Mouse (Mus musculus): ENCODE data around the gene Cd96. TPM values are rescaled to one million over a fixed set of nuclear protein-coding genes. Genes with fewer than 3 reads are reported as not detected.
A peak's percentile ranks its signal among the peaks of the same experiment; 100 is the strongest.
"Not testable (repeated sequence)": the region's sequence is repeated elsewhere in the genome, so short reads cannot be mapped to it uniquely, and the experiment has no call there.

Cd96 gene
- 0.10 and 0.46 TPM in 2 replicates for total RNA-seq (2014; rRNA removed)
- polyA plus RNA-seq (2015; fragmentation: Nextera tagmentation; extraction: Ambion mirVana) = 0.06 TPM in 1 of 2 replicates, not detected in the other

- Histone ChIP-seq H3K36me3 (ENCODE audit: insufficient read depth) (no peaks in the 10 kb centered on the region), H3K4me1 (ENCODE audit: insufficient read depth) (no peaks in the 10 kb centered on the region), H3K9me3 (ENCODE audit: low read length) (no peaks in the 10 kb centered on the region), H3K27ac (ENCODE audit: low read depth, low read length) (peak within 1 kb of the TSS; percentile 41; the same call in 1 of the 2 replicates), H3K4me3 (ENCODE audit: low read depth, low read length) (no peak within 1 kb of the TSS), H3K4me2 (ENCODE audit: low read depth) (peak within 1 kb of the TSS; percentile 4; the same call in 1 of the 2 replicates), H3K27me3 (ENCODE audit: insufficient read depth, low read length) (no peaks in the 10 kb centered on the region), H3K9ac (no peak within 1 kb of the TSS)
- 56% methylated on average over 10 of the region's 10 CpGs for WGBS
- DNase-seq = peak; percentile 46
- no peak for TF ChIP-seq CTCF (IDR thresholded peaks at IDR 0.05; ENCODE audit: low read depth)
- peak; percentile 40; the same call in 1 of the 2 replicates for ATAC-seq
Measured at GRCm38 (mm10) chr16:46120020-46120419, at the start of gene Cd96. Cd96 (minus strand) TSS chr16:46120251.

GRCm38 (mm10) chr16:46166971-46167370, 46.9 kb upstream of the Cd96 start:
- ATAC-seq = no peak
- TF ChIP-seq CTCF (IDR thresholded peaks at IDR 0.05; ENCODE audit: low read depth) = no peak
- H3K4me1 ChIP-seq (ENCODE audit: insufficient read depth) = no peaks in the 10 kb centered on the region
- no peak for DNase-seq
- WGBS = 79% methylated on average over 3 of the region's 3 CpGs
- H3K4me2 ChIP-seq (ENCODE audit: low read depth) = no peak overlapping the region
- H3K27ac ChIP-seq (ENCODE audit: low read depth, low read length) = no peak overlapping the region
- H3K9ac ChIP-seq = no peak overlapping the region
- H3K4me3 ChIP-seq (ENCODE audit: low read depth, low read length) = no peak overlapping the region
- no peaks in the 10 kb centered on the region for H3K27me3 ChIP-seq (ENCODE audit: insufficient read depth, low read length)
- no peaks in the 10 kb centered on the region for H3K36me3 ChIP-seq (ENCODE audit: insufficient read depth)
- no peaks in the 10 kb centered on the region for H3K9me3 ChIP-seq (ENCODE audit: low read length)

DNA sequence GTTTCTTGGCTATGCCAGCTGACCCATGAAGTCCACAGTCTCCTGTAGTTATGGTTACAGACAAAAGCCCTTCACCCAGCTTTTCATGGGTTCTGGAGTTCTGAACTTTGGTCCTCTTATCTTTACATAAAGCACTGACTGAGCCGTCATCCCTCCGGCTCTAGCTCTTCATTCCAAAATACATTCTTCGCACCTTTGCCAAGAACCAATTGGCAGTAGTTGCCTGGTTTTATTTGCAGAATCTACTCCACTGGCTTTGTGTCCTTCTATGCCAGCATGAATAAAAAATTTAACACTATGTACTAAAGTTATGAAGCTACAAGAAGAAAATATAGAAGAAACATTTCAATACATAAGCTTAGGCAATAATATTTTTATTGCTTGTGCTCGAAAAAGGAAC, 45.3 kb upstream of the Cd96 start:
- 58% methylated on average over 4 of the region's 4 CpGs for WGBS
- no peak for ATAC-seq
- Histone ChIP-seq H3K27ac (ENCODE audit: low read depth, low read length) (no peak overlapping the region), H3K4me2 (ENCODE audit: low read depth) (no peak overlapping the region), H3K36me3 (ENCODE audit: insufficient read depth) (no peaks in the 10 kb centered on the region), H3K27me3 (ENCODE audit: insufficient read depth, low read length) (no peaks in the 10 kb centered on the region), H3K9me3 (ENCODE audit: low read length) (no peaks in the 10 kb centered on the region), H3K4me3 (ENCODE audit: low read depth, low read length) (no peak overlapping the region), H3K9ac (no peak overlapping the region), H3K4me1 (ENCODE audit: insufficient read depth) (no peaks in the 10 kb centered on the region)
- DNase-seq = peak; percentile 17
- TF ChIP-seq CTCF (IDR thresholded peaks at IDR 0.05; ENCODE audit: low read depth) = no peak

- H3K36me3 ChIP-seq (ENCODE audit: insufficient read depth); H3K9ac ChIP-seq; H3K4me1 ChIP-seq (ENCODE audit: insufficient read depth); ATAC-seq; H3K27ac ChIP-seq (ENCODE audit: low read depth, low read length); DNase-seq; H3K27me3 ChIP-seq (ENCODE audit: insufficient read depth, low read length); H3K9me3 ChIP-seq (ENCODE audit: low read length); H3K4me3 ChIP-seq (ENCODE audit: low read depth, low read length); H3K4me2 ChIP-seq (ENCODE audit: low read depth): not testable (repeated sequence)
- WGBS = 95% methylated on average over 9 of the region's 16 CpGs
Measured at GRCm38 (mm10) chr16:46154832-46155231, 34.8 kb upstream of the Cd96 start, which contains the start of gene Gm4737. Gm4737 (minus strand) TSS chr16:46155077.

DNA sequence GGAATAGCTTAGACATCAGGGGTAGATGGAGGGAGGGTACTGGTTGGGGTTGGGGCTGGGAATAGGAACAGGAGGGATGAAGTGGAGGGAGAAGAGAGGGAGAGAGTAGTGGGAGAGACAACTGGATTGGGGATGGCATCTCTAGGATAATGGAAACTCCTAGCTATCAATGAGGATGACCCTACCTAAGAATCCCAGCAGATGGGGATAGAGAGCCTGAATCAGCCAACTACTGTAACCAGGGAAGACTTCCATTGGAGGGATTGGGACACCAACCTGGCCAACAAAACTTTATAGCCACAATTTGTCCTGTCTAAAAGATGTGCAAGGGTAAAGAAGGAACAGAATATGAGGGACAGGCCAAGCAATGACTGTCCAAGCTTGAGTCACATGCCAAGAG, 31.1 kb upstream of the Cd96 start:
- Histone ChIP-seq H3K27ac (ENCODE audit: low read depth, low read length) (no peak overlapping the region), H3K9ac (no peak overlapping the region), H3K9me3 (ENCODE audit: low read length) (no peaks in the 10 kb centered on the region), H3K36me3 (ENCODE audit: insufficient read depth) (no peaks in the 10 kb centered on the region), H3K4me2 (ENCODE audit: low read depth) (no peak overlapping the region), H3K4me3 (ENCODE audit: low read depth, low read length) (no peak overlapping the region), H3K27me3 (ENCODE audit: insufficient read depth, low read length) (no peaks in the 10 kb centered on the region), H3K4me1 (ENCODE audit: insufficient read depth) (no peaks in the 10 kb centered on the region)
- ATAC-seq = no peak
- no peak for TF ChIP-seq CTCF (IDR thresholded peaks at IDR 0.05; ENCODE audit: low read depth)
- DNase-seq = no peak

DNA sequence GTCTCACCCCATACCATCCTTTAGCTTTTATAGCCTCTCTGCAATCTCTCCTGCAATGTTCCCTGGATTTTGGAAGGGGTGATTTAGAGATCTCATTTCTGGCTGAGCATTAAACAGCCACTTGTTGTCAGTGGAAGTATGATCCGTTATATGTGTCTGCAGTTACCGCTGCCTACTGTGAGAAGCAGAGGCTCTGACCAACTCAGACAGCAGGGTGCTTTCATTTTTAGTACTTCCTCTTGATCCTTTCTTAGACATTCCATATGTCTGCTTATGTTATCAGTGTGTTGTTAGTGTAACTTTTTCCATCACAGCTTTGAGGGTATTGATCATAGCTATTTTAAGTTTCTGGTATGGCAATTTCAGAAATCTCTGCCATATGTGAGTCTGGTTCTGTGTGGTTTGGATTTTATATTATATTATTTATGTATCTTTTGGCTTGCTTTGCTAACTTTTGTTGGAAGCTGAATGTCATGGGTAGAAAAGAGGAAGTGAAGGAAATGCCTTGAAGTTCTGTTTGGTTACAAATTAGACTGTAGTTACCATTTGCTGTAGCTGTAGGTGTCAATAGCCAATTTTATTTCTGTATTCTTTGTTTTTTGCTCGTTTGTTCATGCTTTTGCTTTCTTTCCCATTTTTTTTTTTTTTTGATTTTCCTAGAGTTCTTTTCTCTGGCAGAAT, 28.8 kb upstream of the Cd96 start:
- peak; percentile 6 for DNase-seq
- Histone ChIP-seq H3K27me3 (ENCODE audit: insufficient read depth, low read length) (no peaks in the 10 kb centered on the region), H3K36me3 (ENCODE audit: insufficient read depth) (no peaks in the 10 kb centered on the region), H3K9me3 (ENCODE audit: low read length) (no peaks in the 10 kb centered on the region), H3K9ac (no peak overlapping the region), H3K4me2 (ENCODE audit: low read depth) (no peak overlapping the region), H3K4me3 (ENCODE audit: low read depth, low read length) (no peak overlapping the region), H3K27ac (ENCODE audit: low read depth, low read length) (no peak overlapping the region), H3K4me1 (ENCODE audit: insufficient read depth) (no peaks in the 10 kb centered on the region)
- no peak for TF ChIP-seq CTCF (IDR thresholded peaks at IDR 0.05; ENCODE audit: low read depth)
- WGBS = 52% methylated on average over 3 of the region's 3 CpGs
- ATAC-seq = peak; percentile 88

DNA sequence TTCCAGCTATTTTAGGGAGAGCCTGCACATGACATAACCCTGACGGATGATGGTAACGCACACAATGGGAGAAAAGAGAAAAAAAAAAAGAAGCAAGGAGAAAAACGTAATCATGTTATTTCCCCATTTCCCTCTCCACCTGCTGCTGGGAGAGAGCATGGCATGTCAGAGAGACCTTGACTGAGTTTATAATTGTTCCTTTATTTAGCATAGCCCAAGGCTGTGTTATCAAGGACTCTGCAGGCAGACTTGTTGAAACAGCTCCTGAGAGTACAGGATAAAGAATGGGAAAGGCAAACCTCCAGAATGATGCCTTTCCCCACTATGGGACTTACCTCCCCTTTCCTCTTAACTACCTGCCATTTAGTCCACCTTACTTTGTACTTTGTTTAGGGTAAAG, 26.9 kb upstream of the Cd96 start:
- 80% methylated on average over 3 of the region's 3 CpGs for WGBS
- no peak for ATAC-seq
- H3K4me2 ChIP-seq (ENCODE audit: low read depth) = no peak overlapping the region

More for the DNA sequence above, 26.9 kb upstream of the Cd96 start:
- Histone ChIP-seq H3K4me1 (ENCODE audit: insufficient read depth) (no peaks in the 10 kb centered on the region), H3K4me3 (ENCODE audit: low read depth, low read length) (no peak overlapping the region), H3K9ac (no peak overlapping the region), H3K27me3 (ENCODE audit: insufficient read depth, low read length) (no peaks in the 10 kb centered on the region), H3K27ac (ENCODE audit: low read depth, low read length) (no peak overlapping the region), H3K9me3 (ENCODE audit: low read length) (no peaks in the 10 kb centered on the region), H3K36me3 (ENCODE audit: insufficient read depth) (no peaks in the 10 kb centered on the region)
- no peak for DNase-seq
- TF ChIP-seq CTCF (IDR thresholded peaks at IDR 0.05; ENCODE audit: low read depth) = no peak
